Mouse (Mus musculus): ENCODE measurements around the gene Irgm1. TPM values are rescaled to one million over a fixed set of nuclear protein-coding genes. Genes with fewer than 3 reads are reported as not detected.
A peak's percentile ranks its signal among the peaks of the same experiment; 100 is the strongest.
"Not testable (repeated sequence)": the region's sequence is repeated elsewhere in the genome, so short reads cannot be mapped to it uniquely, and the experiment has no call there.

Gene Irgm1
- polyA plus RNA-seq, 1 experiment from 2014 or later = 4.9 TPM

GRCm38 (mm10) chr11:48821299-48821698 is 50.2 kb downstream of the Irgm1 start:
- H3K4me1 ChIP-seq (ENCODE audit: control insufficient read depth, insufficient read depth, low read length); H3K27me3 ChIP-seq (ENCODE audit: control insufficient read depth, insufficient read depth, low read length); H3K9ac ChIP-seq (ENCODE audit: low read depth, low read length); ATAC-seq (replicated peaks; ENCODE audit: insufficient number of reproducible peaks, low FRiP score, low TSS enrichment); H3K4me2 ChIP-seq; H3K27ac ChIP-seq (ENCODE audit: low read depth, low read length); H3K4me3 ChIP-seq (ENCODE audit: low read depth, low read length); H3K9me3 ChIP-seq (replicated peaks; ENCODE audit: control insufficient read depth, low read length); H3K36me3 ChIP-seq (ENCODE audit: control insufficient read depth, insufficient read depth, low read length): not testable (repeated sequence)
- WGBS (ENCODE audit: insufficient replicate concordance) = 79% methylated on average over 14 of the region's 14 CpGs

- Histone ChIP-seq H3K4me2 (no peak overlapping the region), H3K9me3 (replicated peaks; ENCODE audit: control insufficient read depth, low read length) (no peaks in the 10 kb centered on the region), H3K4me1 (ENCODE audit: control insufficient read depth, insufficient read depth, low read length) (peaks cover 11% of the 10 kb centered on the region), H3K27ac (ENCODE audit: low read depth, low read length) (peak overlapping the region; percentile 38), H3K36me3 (ENCODE audit: control insufficient read depth, insufficient read depth, low read length) (no peaks in the 10 kb centered on the region; the same call in 1 of the 2 replicates), H3K27me3 (ENCODE audit: control insufficient read depth, insufficient read depth, low read length) (peaks cover 5% of the 10 kb centered on the region; the same call in 1 of the 2 replicates), H3K4me3 (ENCODE audit: low read depth, low read length) (no peak overlapping the region), H3K9ac (ENCODE audit: low read depth, low read length) (no peak overlapping the region)
- ATAC-seq (replicated peaks; ENCODE audit: insufficient number of reproducible peaks, low FRiP score, low TSS enrichment) = no peak
Measured at GRCm38 (mm10) chr11:48820308-48820674, 51.2 kb downstream of the Irgm1 start.

GRCm38 (mm10) chr11:48819614-48820307 is 51.7 kb downstream of the Irgm1 start:
- H3K4me3 ChIP-seq (ENCODE audit: low read depth, low read length) = no peak overlapping the region
- ATAC-seq (replicated peaks; ENCODE audit: insufficient number of reproducible peaks, low FRiP score, low TSS enrichment) = no peak
- H3K36me3 ChIP-seq (ENCODE audit: control insufficient read depth, insufficient read depth, low read length) = no peaks in the 10 kb centered on the region; the same call in 1 of the 2 replicates
- H3K9me3 ChIP-seq (replicated peaks; ENCODE audit: control insufficient read depth, low read length) = no peaks in the 10 kb centered on the region
- H3K4me2 ChIP-seq = no peak overlapping the region
- WGBS (ENCODE audit: insufficient replicate concordance) = 57% methylated on average over 7 of the region's 7 CpGs
- H3K9ac ChIP-seq (ENCODE audit: low read depth, low read length) = no peak overlapping the region
- H3K4me1 ChIP-seq (ENCODE audit: control insufficient read depth, insufficient read depth, low read length) = peaks cover 16% of the 10 kb centered on the region
- H3K27ac ChIP-seq (ENCODE audit: low read depth, low read length) = peak overlapping the region; percentile 38
- H3K27me3 ChIP-seq (ENCODE audit: control insufficient read depth, insufficient read depth, low read length) = peaks cover 3% of the 10 kb centered on the region; the same call in 1 of the 2 replicates

GRCm38 (mm10) chr11:48818346-48818745 is 53.1 kb downstream of the Irgm1 start:
- H3K4me1 ChIP-seq (ENCODE audit: control insufficient read depth, insufficient read depth, low read length) = peaks cover 16% of the 10 kb centered on the region
- H3K9me3 ChIP-seq (replicated peaks; ENCODE audit: control insufficient read depth, low read length) = no peaks in the 10 kb centered on the region
- peak overlapping the region; percentile 93; the same call in 1 of the 2 replicates for H3K9ac ChIP-seq (ENCODE audit: low read depth, low read length)
- H3K4me2 ChIP-seq = peak overlapping the region; percentile 81
- H3K27me3 ChIP-seq (ENCODE audit: control insufficient read depth, insufficient read depth, low read length) = no peaks in the 10 kb centered on the region
- ATAC-seq (replicated peaks; ENCODE audit: insufficient number of reproducible peaks, low FRiP score, low TSS enrichment) = no peak; the same call in 1 of the 2 replicates
- 0 out of 2 replicates have a peak overlapping the region, but pooled peaks have one; percentile 98 for H3K27ac ChIP-seq (ENCODE audit: low read depth, low read length)
- under 1% methylated on average over 16 of the region's 16 CpGs for WGBS (ENCODE audit: insufficient replicate concordance)
- peak overlapping the region; percentile 92 for H3K4me3 ChIP-seq (ENCODE audit: low read depth, low read length)
- H3K36me3 ChIP-seq (ENCODE audit: control insufficient read depth, insufficient read depth, low read length) = no peaks in the 10 kb centered on the region; the same call in 1 of the 2 replicates

- Histone ChIP-seq H3K36me3 (ENCODE audit: control insufficient read depth, insufficient read depth, low read length) (no peaks in the 10 kb centered on the region; the same call in 1 of the 2 replicates), H3K4me2 (peak overlapping the region; percentile 81), H3K27ac (ENCODE audit: low read depth, low read length) (peak overlapping the region; percentile 98), H3K9ac (ENCODE audit: low read depth, low read length) (peak overlapping the region; percentile 93; the same call in 1 of the 2 replicates), H3K9me3 (replicated peaks; ENCODE audit: control insufficient read depth, low read length) (no peaks in the 10 kb centered on the region), H3K4me3 (ENCODE audit: low read depth, low read length) (peak overlapping the region; percentile 92), H3K27me3 (ENCODE audit: control insufficient read depth, insufficient read depth, low read length) (no peaks in the 10 kb centered on the region), H3K4me1 (ENCODE audit: control insufficient read depth, insufficient read depth, low read length) (peaks cover 16% of the 10 kb centered on the region)
- 7% methylated on average over 9 of the region's 9 CpGs for WGBS (ENCODE audit: insufficient replicate concordance)
- no peak for ATAC-seq (replicated peaks; ENCODE audit: insufficient number of reproducible peaks, low FRiP score, low TSS enrichment)
Measured at GRCm38 (mm10) chr11:48817794-48818193, 53.7 kb downstream of the Irgm1 start.

GRCm38 (mm10) chr11:48816800-48817665 is 54.5 kb downstream of the Irgm1 start, which contains the start of gene Trim41:
Trim41 (minus strand) TSS chr11:48817353.
- WGBS (ENCODE audit: insufficient replicate concordance) = under 1% methylated on average over 77 of the region's 77 CpGs

GRCm38 (mm10) chr11:48816281-48816781 is 55.2 kb downstream of the Irgm1 start:
- Histone ChIP-seq H3K36me3 (ENCODE audit: control insufficient read depth, insufficient read depth, low read length) (peaks cover 8% of the 10 kb centered on the region), H3K27me3 (ENCODE audit: control insufficient read depth, insufficient read depth, low read length) (no peaks in the 10 kb centered on the region), H3K27ac (ENCODE audit: low read depth, low read length) (peak overlapping the region; percentile 98), H3K9me3 (replicated peaks; ENCODE audit: control insufficient read depth, low read length) (no peaks in the 10 kb centered on the region), H3K4me3 (ENCODE audit: low read depth, low read length) (peak overlapping the region; percentile 92), H3K4me1 (ENCODE audit: control insufficient read depth, insufficient read depth, low read length) (peaks cover 16% of the 10 kb centered on the region), H3K4me2 (peak overlapping the region; percentile 81), H3K9ac (ENCODE audit: low read depth, low read length) (peak overlapping the region; percentile 90)
- ATAC-seq (replicated peaks; ENCODE audit: insufficient number of reproducible peaks, low FRiP score, low TSS enrichment) = peak; percentile 28
- 2% methylated on average over 22 of the region's 23 CpGs for WGBS (ENCODE audit: insufficient replicate concordance)

More at GRCm38 (mm10) chr11:48816800-48817665, 54.5 kb downstream of the Irgm1 start, which contains the start of gene Trim41:
- Histone ChIP-seq H3K4me2 (peak within 1 kb of the TSS; percentile 81), H3K4me1 (ENCODE audit: control insufficient read depth, insufficient read depth, low read length) (peaks cover 16% of the 10 kb centered on the region), H3K9me3 (replicated peaks; ENCODE audit: control insufficient read depth, low read length) (no peaks in the 10 kb centered on the region), H3K36me3 (ENCODE audit: control insufficient read depth, insufficient read depth, low read length) (peaks cover 3% of the 10 kb centered on the region; the same call in 1 of the 2 replicates), H3K4me3 (ENCODE audit: low read depth, low read length) (peak within 1 kb of the TSS; percentile 92), H3K27ac (ENCODE audit: low read depth, low read length) (peak within 1 kb of the TSS; percentile 98), H3K9ac (ENCODE audit: low read depth, low read length) (peak within 1 kb of the TSS; percentile 93), H3K27me3 (ENCODE audit: control insufficient read depth, insufficient read depth, low read length) (no peaks in the 10 kb centered on the region)
- peak; percentile 94 for ATAC-seq (replicated peaks; ENCODE audit: insufficient number of reproducible peaks, low FRiP score, low TSS enrichment)

GRCm38 (mm10) chr11:48815851-48816250 is 55.6 kb downstream of the Irgm1 start:
- Histone ChIP-seq H3K4me1 (ENCODE audit: control insufficient read depth, insufficient read depth, low read length) (peaks cover 16% of the 10 kb centered on the region), H3K27ac (ENCODE audit: low read depth, low read length) (no peak overlapping the region), H3K9me3 (replicated peaks; ENCODE audit: control insufficient read depth, low read length) (no peaks in the 10 kb centered on the region), H3K36me3 (ENCODE audit: control insufficient read depth, insufficient read depth, low read length) (peaks cover 8% of the 10 kb centered on the region), H3K9ac (ENCODE audit: low read depth, low read length) (peak overlapping the region; percentile 90), H3K27me3 (ENCODE audit: control insufficient read depth, insufficient read depth, low read length) (no peaks in the 10 kb centered on the region), H3K4me2 (peak overlapping the region; percentile 81), H3K4me3 (ENCODE audit: low read depth, low read length) (peak overlapping the region; percentile 92)
- no peak for ATAC-seq (replicated peaks; ENCODE audit: insufficient number of reproducible peaks, low FRiP score, low TSS enrichment)
- WGBS (ENCODE audit: insufficient replicate concordance) = 73% methylated on average over 16 of the region's 16 CpGs

Measured in heart, embryonic 11.5 days (tissue).